Mouse (Mus musculus) cerebellum, adult 2 months (tissue): ENCODE measurements around the gene Lrrc29.

Experiments used
- CTCF ChIP-seq: fragments of 200-500 bp; IDR thresholded peaks from 2 replicates; pipeline ENCODE4 v1.5.1; 2011; ENCODE audit warnings: low read depth, mild to moderate bottlenecking, control low read depth, low read length, moderate library complexity, borderline replicate concordance; ENCODE audit not compliant: insufficient read depth
- POLR2A ChIP-seq: fragments of 200-500 bp; IDR thresholded peaks from 2 replicates; pipeline ENCODE4 v1.6.1; 2011; ENCODE audit warnings: low read length, control low read depth, borderline replicate concordance; ENCODE audit not compliant: insufficient read depth

GRCm38 (mm10) chr8:105282239-105282638 is 43.8 kb downstream of the Lrrc29 start:
- TF ChIP-seq CTCF: no peak
- TF ChIP-seq POLR2A: no peak
